Mouse (Mus musculus): Measurements from ENCODE around the gene Snx15. TPM values are rescaled to one million over a fixed set of nuclear protein-coding genes. Genes with fewer than 3 reads are reported as not detected.

The Snx15 gene
- total RNA-seq (2014; fragmentation: Nextera tagmentation) (21.4 and 25.7 TPM in 2 replicates), total RNA-seq (2017) (13.2 and 15.3 TPM in 2 replicates), polyA plus RNA-seq (2012) (70.1 and 84.0 TPM in 2 replicates)

DNA sequence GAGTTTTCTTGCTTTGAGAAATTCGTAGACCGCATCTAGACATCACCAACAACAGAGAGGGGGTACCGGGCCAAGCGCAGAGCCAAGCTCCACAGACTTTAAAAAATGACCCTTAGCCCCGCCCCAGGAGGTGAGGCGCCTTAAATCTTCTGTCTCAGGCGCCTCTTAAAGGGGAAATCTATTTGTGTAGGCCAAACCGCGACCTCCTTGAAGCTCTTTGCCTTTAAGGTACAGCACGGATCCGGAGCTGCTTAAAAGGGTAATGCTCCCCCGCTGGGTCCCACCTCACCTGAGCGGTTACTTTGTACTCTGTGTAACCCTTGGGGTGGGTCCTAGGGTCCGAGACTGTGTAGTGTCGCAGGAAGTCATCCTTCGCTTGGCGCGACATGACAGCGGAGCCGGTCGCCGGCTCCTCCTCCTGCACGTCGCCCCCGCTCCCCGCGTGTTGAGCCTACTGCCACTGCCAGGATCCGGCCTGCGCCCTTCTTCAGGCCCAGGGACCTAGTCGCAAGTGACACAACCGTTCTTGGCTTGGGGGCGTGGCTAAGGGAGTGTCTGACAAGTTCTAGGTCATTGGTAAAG lies at the start of gene Snx15:
Snx15 (minus strand) TSS at position 545 of the 582 bp plus-strand sequence.
- no peaks in the 10 kb centered on the region for H3K9me3 ChIP-seq (replicated peaks)
- TF ChIP-seq TAL1 (conservative IDR thresholded peaks at IDR 0.05; ENCODE audit: low read depth, low read length): no peak
- no peak for TF ChIP-seq GATA1 (IDR thresholded peaks at IDR 0.05; ENCODE audit: borderline replicate concordance, low read length)
- no peak for TF ChIP-seq CTCF (IDR thresholded peaks at IDR 0.05; ENCODE audit: low read depth, low read length)
- no peak for TF ChIP-seq POLR2AphosphoS5 (IDR thresholded peaks at IDR 0.05; ENCODE audit: insufficient replicate concordance, low read depth, low read length)
- TF ChIP-seq GATA2 (IDR thresholded peaks at IDR 0.05; ENCODE audit: borderline replicate concordance, low read depth, low read length): no peak
- peak; percentile 86 for DNase-seq (ENCODE audit: low spot score)
- peaks cover 50% of the 10 kb centered on the region for H3K4me1 ChIP-seq (ENCODE audit: insufficient read depth, low read depth, low read length)
- H3K4me3 ChIP-seq (ENCODE audit: low read depth, low read length): peak within 1 kb of the TSS; percentile 72
- no peaks in the 10 kb centered on the region for H3K27me3 ChIP-seq (ENCODE audit: insufficient read depth, low read length)
- ATAC-seq (ENCODE audit: extremely low read depth, insufficient number of reproducible peaks, low FRiP score, poor library complexity, severe bottlenecking): peak; percentile 83
- peaks cover 20% of the 10 kb centered on the region for H3K36me3 ChIP-seq (replicated peaks)

DNA sequence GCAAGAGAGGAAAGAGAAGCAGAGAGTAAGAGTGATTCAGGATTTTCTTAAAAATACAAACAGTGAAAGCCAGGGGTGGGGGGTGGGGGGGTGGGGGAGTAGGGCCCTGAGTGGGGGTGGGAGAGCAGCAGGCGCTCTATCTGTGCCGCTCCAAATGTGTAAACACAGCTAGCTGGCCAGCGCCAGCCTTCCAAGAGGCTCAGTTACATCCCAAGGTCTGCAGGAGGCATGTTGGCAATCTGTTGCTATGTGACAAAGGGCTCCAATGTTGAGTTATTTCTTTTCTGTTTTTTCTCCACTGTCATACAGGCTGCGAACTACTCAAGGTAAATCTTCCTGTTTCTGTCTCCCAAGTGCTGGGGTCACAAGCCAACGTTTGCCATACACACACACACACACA lies 46.7 kb upstream of the Snx15 start:
- Histone ChIP-seq H3K4me1 (ENCODE audit: insufficient read depth, low read depth, low read length) (no peaks in the 10 kb centered on the region), H3K9me3 (replicated peaks) (no peaks in the 10 kb centered on the region), H3K4me3 (ENCODE audit: low read depth, low read length) (no peak overlapping the region), H3K36me3 (replicated peaks) (no peaks in the 10 kb centered on the region), H3K27me3 (ENCODE audit: insufficient read depth, low read length) (peaks cover 13% of the 10 kb centered on the region)
- no peak for TF ChIP-seq GATA2 (IDR thresholded peaks at IDR 0.05; ENCODE audit: borderline replicate concordance, low read depth, low read length)
- TF ChIP-seq GATA1 (IDR thresholded peaks at IDR 0.05; ENCODE audit: borderline replicate concordance, low read length): no peak
- TF ChIP-seq TAL1 (conservative IDR thresholded peaks at IDR 0.05; ENCODE audit: low read depth, low read length): no peak
- no peak for TF ChIP-seq POLR2AphosphoS5 (IDR thresholded peaks at IDR 0.05; ENCODE audit: insufficient replicate concordance, low read depth, low read length)
- no peak for TF ChIP-seq CTCF (IDR thresholded peaks at IDR 0.05; ENCODE audit: low read depth, low read length)
- no peak for DNase-seq (ENCODE audit: low spot score)
- ATAC-seq (ENCODE audit: extremely low read depth, insufficient number of reproducible peaks, low FRiP score, poor library complexity, severe bottlenecking): no peak

DNA sequence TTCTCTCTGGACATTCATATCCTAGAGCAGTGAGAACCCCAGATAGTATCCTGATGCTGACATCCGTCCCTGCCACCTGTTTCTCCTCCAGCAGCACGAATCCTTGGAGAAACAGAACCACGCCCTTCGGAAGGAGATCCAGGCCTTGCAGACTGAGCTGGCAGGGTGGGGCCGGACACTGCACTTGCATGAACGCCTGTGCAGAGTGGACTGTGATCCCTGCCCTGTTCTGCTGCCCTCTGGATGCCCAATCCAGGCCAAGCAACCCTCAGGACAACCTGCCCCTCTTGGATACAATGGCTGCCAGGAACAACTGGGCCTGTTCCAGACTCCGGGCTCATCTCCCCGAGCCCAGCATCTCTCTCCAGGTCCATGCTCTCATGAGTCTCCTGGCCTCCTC lies 43.1 kb upstream of the Snx15 start:
- H3K9me3 ChIP-seq (replicated peaks): no peaks in the 10 kb centered on the region
- H3K4me3 ChIP-seq (ENCODE audit: low read depth, low read length): no peak overlapping the region
- no peaks in the 10 kb centered on the region for H3K36me3 ChIP-seq (replicated peaks)
- DNase-seq (ENCODE audit: low spot score): no peak
- no peak for ATAC-seq (ENCODE audit: extremely low read depth, insufficient number of reproducible peaks, low FRiP score, poor library complexity, severe bottlenecking)
- no peak for TF ChIP-seq TAL1 (conservative IDR thresholded peaks at IDR 0.05; ENCODE audit: low read depth, low read length)
- TF ChIP-seq CTCF (IDR thresholded peaks at IDR 0.05; ENCODE audit: low read depth, low read length): no peak
- TF ChIP-seq GATA1 (IDR thresholded peaks at IDR 0.05; ENCODE audit: borderline replicate concordance, low read length): no peak
- peaks cover 15% of the 10 kb centered on the region for H3K27me3 ChIP-seq (ENCODE audit: insufficient read depth, low read length)
- H3K4me1 ChIP-seq (ENCODE audit: insufficient read depth, low read depth, low read length): no peaks in the 10 kb centered on the region

DNA sequence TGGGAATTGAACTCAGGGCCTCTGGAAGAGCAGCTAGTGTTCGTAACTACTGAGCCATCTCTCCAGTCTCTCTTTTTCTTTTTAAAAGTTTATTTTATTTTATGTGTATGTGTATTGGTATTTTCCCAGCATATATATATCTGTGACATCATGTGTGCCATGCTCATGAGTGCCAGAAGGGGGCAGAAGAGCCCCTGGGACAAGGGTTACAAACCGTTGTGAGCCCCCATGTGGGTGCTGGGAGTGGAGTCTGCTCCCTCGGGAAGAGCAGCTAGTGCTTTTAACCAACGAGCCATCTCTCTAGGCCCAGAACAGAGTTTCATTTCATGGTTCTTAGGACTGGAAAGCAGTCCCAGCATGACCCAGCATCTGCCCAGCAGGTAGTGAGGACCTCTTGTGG lies 38.6 kb upstream of the Snx15 start:
- peaks cover 7% of the 10 kb centered on the region; the same call in 1 of the 2 replicates for H3K4me1 ChIP-seq (ENCODE audit: insufficient read depth, low read depth, low read length)
- H3K4me3 ChIP-seq (ENCODE audit: low read depth, low read length): no peak overlapping the region
- H3K27me3 ChIP-seq (ENCODE audit: insufficient read depth, low read length): peaks cover 23% of the 10 kb centered on the region
- ATAC-seq (ENCODE audit: extremely low read depth, insufficient number of reproducible peaks, low FRiP score, poor library complexity, severe bottlenecking) (no peak), DNase-seq (ENCODE audit: low spot score) (no peak)
- TF ChIP-seq GATA2 (IDR thresholded peaks at IDR 0.05; ENCODE audit: borderline replicate concordance, low read depth, low read length) (no peak), GATA1 (IDR thresholded peaks at IDR 0.05; ENCODE audit: borderline replicate concordance, low read length) (no peak), TAL1 (conservative IDR thresholded peaks at IDR 0.05; ENCODE audit: low read depth, low read length) (no peak), POLR2AphosphoS5 (IDR thresholded peaks at IDR 0.05; ENCODE audit: insufficient replicate concordance, low read depth, low read length) (no peak), CTCF (IDR thresholded peaks at IDR 0.05; ENCODE audit: low read depth, low read length) (no peak)
- no peaks in the 10 kb centered on the region for H3K9me3 ChIP-seq (replicated peaks)
- no peaks in the 10 kb centered on the region for H3K36me3 ChIP-seq (replicated peaks)

GRCm38 (mm10) chr19:6163872-6164547 lies 35.9 kb upstream of the Snx15 start:
- Histone ChIP-seq H3K4me1 (ENCODE audit: insufficient read depth, low read depth, low read length) (peaks cover 7% of the 10 kb centered on the region; the same call in 1 of the 2 replicates), H3K36me3 (replicated peaks) (no peaks in the 10 kb centered on the region), H3K9me3 (replicated peaks) (no peaks in the 10 kb centered on the region), H3K27me3 (ENCODE audit: insufficient read depth, low read length) (peaks cover 23% of the 10 kb centered on the region), H3K4me3 (ENCODE audit: low read depth, low read length) (no peak overlapping the region)
- ATAC-seq (ENCODE audit: extremely low read depth, insufficient number of reproducible peaks, low FRiP score, poor library complexity, severe bottlenecking) (no peak), DNase-seq (ENCODE audit: low spot score) (no peak)
- TF ChIP-seq POLR2AphosphoS5 (IDR thresholded peaks at IDR 0.05; ENCODE audit: insufficient replicate concordance, low read depth, low read length) (no peak), GATA1 (IDR thresholded peaks at IDR 0.05; ENCODE audit: borderline replicate concordance, low read length) (no peak), CTCF (IDR thresholded peaks at IDR 0.05; ENCODE audit: low read depth, low read length) (no peak), TAL1 (conservative IDR thresholded peaks at IDR 0.05; ENCODE audit: low read depth, low read length) (no peak), GATA2 (IDR thresholded peaks at IDR 0.05; ENCODE audit: borderline replicate concordance, low read depth, low read length) (no peak)

DNA sequence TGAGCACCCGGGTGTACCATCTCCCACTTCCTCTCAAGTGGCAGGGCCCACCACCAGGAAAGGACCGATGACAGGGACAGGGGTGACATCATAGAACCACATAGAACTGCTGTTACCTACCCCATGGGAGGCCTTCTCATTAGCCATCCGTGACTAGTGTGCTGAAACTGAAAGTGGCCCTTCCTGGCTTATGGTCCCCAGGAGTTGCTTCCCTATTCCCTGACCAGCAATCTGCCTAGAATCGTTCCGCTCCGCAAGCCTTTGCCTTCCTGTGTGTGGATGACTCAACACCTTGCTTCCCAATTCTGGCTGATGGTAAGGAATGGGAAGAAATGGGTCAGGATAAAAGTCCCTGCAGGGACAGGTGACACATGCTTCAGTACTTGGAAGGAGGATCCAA lies 29.1 kb upstream of the Snx15 start:
- no peak overlapping the region for H3K4me3 ChIP-seq (ENCODE audit: low read depth, low read length)

More for the DNA sequence above, 29.1 kb upstream of the Snx15 start:
- H3K9me3 ChIP-seq (replicated peaks): no peaks in the 10 kb centered on the region
- no peaks in the 10 kb centered on the region for H3K36me3 ChIP-seq (replicated peaks)
- H3K4me1 ChIP-seq (ENCODE audit: insufficient read depth, low read depth, low read length): peaks cover 5% of the 10 kb centered on the region
- TF ChIP-seq POLR2AphosphoS5 (IDR thresholded peaks at IDR 0.05; ENCODE audit: insufficient replicate concordance, low read depth, low read length): no peak
- TF ChIP-seq CTCF (IDR thresholded peaks at IDR 0.05; ENCODE audit: low read depth, low read length): no peak
- no peak for TF ChIP-seq TAL1 (conservative IDR thresholded peaks at IDR 0.05; ENCODE audit: low read depth, low read length)
- TF ChIP-seq GATA2 (IDR thresholded peaks at IDR 0.05; ENCODE audit: borderline replicate concordance, low read depth, low read length): no peak
- TF ChIP-seq GATA1 (IDR thresholded peaks at IDR 0.05; ENCODE audit: borderline replicate concordance, low read length): no peak
- ATAC-seq (ENCODE audit: extremely low read depth, insufficient number of reproducible peaks, low FRiP score, poor library complexity, severe bottlenecking) (no peak), DNase-seq (ENCODE audit: low spot score) (no peak)
- H3K27me3 ChIP-seq (ENCODE audit: insufficient read depth, low read length): peaks cover 50% of the 10 kb centered on the region
